Mouse (Mus musculus) adrenal gland, postnatal 4 days (tissue): Measurements from ENCODE around the gene Nap1l4. TPM values are rescaled to one million over a fixed set of nuclear protein-coding genes. Genes with fewer than 3 reads are reported as not detected.
A peak's percentile ranks its signal among the peaks of the same experiment; 100 is the strongest.
"Not testable (repeated sequence)": the region's sequence is repeated elsewhere in the genome, so short reads cannot be mapped to it uniquely, and the experiment has no call there.

Experiments used
- DNase-seq, 2 experiments: peaks; one replicate each; pipeline ENCODE4 v3.0.0; 2021 to 2022; ENCODE audit warnings: low spot score in 2 of 2, mixed read lengths in 2 of 2
- long read RNA-seq, 2 experiments: library from polyadenylated mRNA; stranded (forward); transcript quantifications; one replicate each; pipeline ENCODE4 v2.0.0; 2021
- total RNA-seq, 2 experiments: library from RNA; stranded (reverse); gene quantifications; 2 replicates each; pipeline ENCODE4 v1.2.3; 2021

Nap1l4 gene
- total RNA-seq, result 100 to 1,000 TPM; 164 to 177 TPM
- long read RNA-seq, experiment 1, transcript Nap1l4-206 (15 exons, 2,259 nt), result major isoform, 51 of 82 reads
- long read RNA-seq, experiment 1, transcript Nap1l4-201 (16 exons, 2,285 nt), result minor isoform, 5 of 82 reads
- long read RNA-seq, experiment 1, partial matches to known transcripts, result 3 of 82 reads
- long read RNA-seq, experiment 1, other reads (novel, unspliced or antisense), result 21 of 82 reads
- long read RNA-seq, experiment 2, transcript Nap1l4-201 (16 exons, 2,285 nt), result minor isoform, 28 of 258 reads
- long read RNA-seq, experiment 2, transcript Nap1l4-206 (15 exons, 2,259 nt), result major isoform, 134 of 258 reads
- long read RNA-seq, experiment 2, partial matches to known transcripts, result 30 of 258 reads
- long read RNA-seq, experiment 2, other reads (novel, unspliced or antisense), result 61 of 258 reads

GRCm38 (mm10) chr7:143548976-143549457 lies at the start of gene Nap1l4:
Nap1l4 (minus strand) TSS chr7:143549106.
- DNase-seq, result peak; percentile 95 to 98

GRCm38 (mm10) chr7:143594865-143595264 lies 46.0 kb upstream of the Nap1l4 start:
- no peak for DNase-seq

GRCm38 (mm10) chr7:143592255-143592654 lies 43.3 kb upstream of the Nap1l4 start:
- no peak for DNase-seq

GRCm38 (mm10) chr7:143588006-143588405 lies 39.1 kb upstream of the Nap1l4 start:
- DNase-seq, result no peak

- DNase-seq, result no peak
Observed at GRCm38 (mm10) chr7:143587586-143587985, 38.7 kb upstream of the Nap1l4 start.

GRCm38 (mm10) chr7:143583956-143584355 lies 35.0 kb upstream of the Nap1l4 start:
- peak; percentile 28 to 55 for DNase-seq

- no peak for DNase-seq
Observed at GRCm38 (mm10) chr7:143583025-143583424, 34.1 kb upstream of the Nap1l4 start.

- DNase-seq, result no peak
Observed at GRCm38 (mm10) chr7:143575751-143576150, 26.8 kb upstream of the Nap1l4 start.

GRCm38 (mm10) chr7:143565648-143566039 lies 16.7 kb upstream of the Nap1l4 start:
- DNase-seq, result no peak

- DNase-seq, result no peak
Observed at GRCm38 (mm10) chr7:143565015-143565647, 16.2 kb upstream of the Nap1l4 start.

- no peak for DNase-seq
Observed at GRCm38 (mm10) chr7:143563787-143564186, 14.9 kb upstream of the Nap1l4 start.

GRCm38 (mm10) chr7:143557616-143558015 lies 8.7 kb upstream of the Nap1l4 start:
- DNase-seq, result no peak

- DNase-seq, result no peak
Observed at GRCm38 (mm10) chr7:143556964-143557610, 8.2 kb upstream of the Nap1l4 start.

GRCm38 (mm10) chr7:143549588-143550220 lies 798 bp upstream of the Nap1l4 start:
- no peak for DNase-seq

- peak; percentile 68 to 73 for DNase-seq
Observed at GRCm38 (mm10) chr7:143548231-143548961, 510 bp downstream of the Nap1l4 start.

- no peak for DNase-seq
Observed at GRCm38 (mm10) chr7:143546554-143546953, 2.4 kb downstream of the Nap1l4 start.

GRCm38 (mm10) chr7:143544368-143544767 lies 4.5 kb downstream of the Nap1l4 start:
- DNase-seq, result no peak

- no peak for DNase-seq
Observed at GRCm38 (mm10) chr7:143538671-143539070, 10.2 kb downstream of the Nap1l4 start.

- DNase-seq, result not testable (repeated sequence)
Observed at GRCm38 (mm10) chr7:143538229-143538628, 10.7 kb downstream of the Nap1l4 start.

- DNase-seq, result no peak
Observed at GRCm38 (mm10) chr7:143536251-143536650, 12.7 kb downstream of the Nap1l4 start.

- DNase-seq, result no peak
Observed at GRCm38 (mm10) chr7:143533284-143533683, 15.6 kb downstream of the Nap1l4 start.
